Mouse (Mus musculus) cerebellum, postnatal 10 days (tissue): ENCODE data around the gene Zfp384.

Experiments used
- DNase-seq, 2 experiments: peaks; one replicate each; pipeline ENCODE4 v3.0.0; 2021; ENCODE audit warnings: mixed read lengths in 2 of 2

Gene Zfp384

DNA sequence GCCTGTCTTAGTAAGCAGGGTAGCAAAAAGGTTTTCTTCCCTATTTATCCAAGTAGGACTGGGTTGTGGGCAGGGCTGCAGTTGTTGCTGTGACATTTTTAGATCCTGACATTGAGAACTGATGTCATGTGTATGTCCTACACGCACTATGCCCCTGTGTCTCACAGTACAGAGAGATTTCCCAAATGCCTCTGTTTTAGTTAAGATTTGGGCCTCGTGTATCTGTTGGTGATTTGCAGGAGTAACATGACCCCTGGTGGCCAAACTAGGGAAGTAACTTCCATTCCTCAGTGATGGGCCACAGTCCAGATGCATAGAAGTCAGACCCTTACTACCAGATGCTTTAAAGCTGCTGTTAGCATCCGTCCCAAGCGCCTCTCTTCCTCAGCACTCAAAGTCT is 75.5 kb downstream of the Zfp384 start:
- peak; percentile 82 to 87 for DNase-seq
